Mouse (Mus musculus): ENCODE data around the gene Chil4. TPM values are rescaled to one million over a fixed set of nuclear protein-coding genes. Genes with fewer than 3 reads are reported as not detected.
A peak's percentile ranks its signal among the peaks of the same experiment; 100 is the strongest.
"Not testable (repeated sequence)": the region's sequence is repeated elsewhere in the genome, so short reads cannot be mapped to it uniquely, and the experiment has no call there.

The Chil4 gene
- not detected in 2 replicates for polyA plus RNA-seq (2014; fragmentation: Nextera tagmentation; extraction: Ambion mirVana)

DNA sequence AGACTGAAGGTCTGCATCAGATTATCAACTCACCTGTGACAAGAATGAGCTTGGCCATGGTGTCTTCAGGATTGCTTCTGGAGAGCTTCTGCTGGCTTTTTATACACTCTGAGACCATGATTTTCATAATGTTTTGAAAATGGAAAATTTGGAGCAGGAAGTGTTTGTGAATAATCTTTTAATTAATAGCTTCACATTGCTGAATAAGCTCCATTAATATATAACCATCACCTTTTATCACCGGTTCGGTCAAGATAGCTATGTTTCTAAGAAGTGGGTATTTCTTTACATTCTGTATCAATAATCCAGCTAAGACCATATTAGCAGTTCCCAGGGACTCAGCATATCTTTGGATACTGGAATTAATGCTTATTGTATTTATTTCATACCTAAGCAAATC lies at the start of gene Chil4:
TSS of gene Chil4 (minus strand) at position 101 of the 400 bp plus-strand sequence.
- Histone ChIP-seq H3K4me1 (ENCODE audit: control insufficient read depth, insufficient read depth, low read length) (no peaks in the 10 kb centered on the region), H3K27me3 (ENCODE audit: control insufficient read depth, insufficient read depth, low read length) (no peaks in the 10 kb centered on the region), H3K9ac (replicated peaks; ENCODE audit: low read depth, low read length) (no peak within 1 kb of the TSS), H3K4me3 (ENCODE audit: low read depth, low read length) (no peak within 1 kb of the TSS), H3K9me3 (ENCODE audit: control insufficient read depth, low read depth, low read length) (no peaks in the 10 kb centered on the region), H3K36me3 (ENCODE audit: control insufficient read depth, insufficient read depth, low read length) (no peaks in the 10 kb centered on the region), H3K4me2 (replicated peaks; ENCODE audit: low read depth, low read length) (no peak within 1 kb of the TSS), H3K27ac (ENCODE audit: low read length) (no peak within 1 kb of the TSS)
- no peak for ATAC-seq (ENCODE audit: insufficient number of reproducible peaks, insufficient read depth, low FRiP score, low read depth)
- WGBS: 89% methylated on average over 2 of the region's 2 CpGs

DNA sequence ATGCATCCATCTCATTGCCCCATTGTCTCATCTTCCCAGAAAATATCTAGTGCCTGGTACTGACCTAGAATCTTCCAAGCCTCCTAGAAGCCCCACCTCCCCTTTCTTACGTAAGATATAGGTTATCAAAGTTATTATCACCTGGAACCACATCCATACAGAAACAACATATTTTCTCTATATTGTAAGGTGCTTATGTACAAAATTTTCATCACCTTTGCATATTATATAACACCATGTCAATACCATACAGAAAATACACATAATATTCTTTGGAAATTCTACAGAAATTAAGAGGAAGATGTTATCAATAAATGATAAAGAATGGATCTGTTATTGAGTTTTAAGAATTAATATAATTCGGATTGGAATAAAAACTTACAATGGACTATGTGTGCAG lies 46.5 kb upstream of the Chil4 start:
- H3K9ac ChIP-seq (replicated peaks; ENCODE audit: low read depth, low read length): no peak overlapping the region
- H3K36me3 ChIP-seq (ENCODE audit: control insufficient read depth, insufficient read depth, low read length): no peaks in the 10 kb centered on the region
- ATAC-seq (ENCODE audit: insufficient number of reproducible peaks, insufficient read depth, low FRiP score, low read depth): no peak
- peaks cover 2% of the 10 kb centered on the region; the same call in 1 of the 2 replicates for H3K9me3 ChIP-seq (ENCODE audit: control insufficient read depth, low read depth, low read length)
- no peaks in the 10 kb centered on the region for H3K27me3 ChIP-seq (ENCODE audit: control insufficient read depth, insufficient read depth, low read length)
- 77% methylated on average over 2 of the region's 2 CpGs for WGBS
- H3K4me1 ChIP-seq (ENCODE audit: control insufficient read depth, insufficient read depth, low read length): no peaks in the 10 kb centered on the region
- H3K4me2 ChIP-seq (replicated peaks; ENCODE audit: low read depth, low read length): no peak overlapping the region
- H3K27ac ChIP-seq (ENCODE audit: low read length): no peak overlapping the region
- no peak overlapping the region for H3K4me3 ChIP-seq (ENCODE audit: low read depth, low read length)

DNA sequence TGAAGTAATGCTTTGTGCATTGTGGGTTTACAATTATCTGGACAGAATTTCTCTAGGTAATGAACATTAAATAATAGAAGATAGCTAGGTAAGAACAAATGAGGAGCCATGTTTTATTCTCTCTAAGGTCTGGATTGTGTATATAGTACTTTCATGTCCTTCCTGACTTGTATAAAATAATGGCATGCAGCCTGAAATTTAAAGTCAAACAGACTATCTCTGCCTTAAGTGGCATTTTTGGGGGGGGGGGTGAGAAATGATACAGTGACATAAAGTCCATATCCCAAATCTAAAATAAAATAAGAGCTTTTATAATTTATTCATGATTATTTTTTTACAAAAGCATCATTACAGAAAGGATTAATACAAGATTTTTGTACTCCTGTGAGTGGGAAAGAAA lies 45.5 kb upstream of the Chil4 start:
- no peak for ATAC-seq (ENCODE audit: insufficient number of reproducible peaks, insufficient read depth, low FRiP score, low read depth)
- H3K27ac ChIP-seq (ENCODE audit: low read length): no peak overlapping the region
- H3K9me3 ChIP-seq (ENCODE audit: control insufficient read depth, low read depth, low read length): peaks cover 2% of the 10 kb centered on the region; the same call in 1 of the 2 replicates
- H3K4me1 ChIP-seq (ENCODE audit: control insufficient read depth, insufficient read depth, low read length): no peaks in the 10 kb centered on the region
- H3K4me3 ChIP-seq (ENCODE audit: low read depth, low read length): no peak overlapping the region
- no peak overlapping the region for H3K4me2 ChIP-seq (replicated peaks; ENCODE audit: low read depth, low read length)
- H3K27me3 ChIP-seq (ENCODE audit: control insufficient read depth, insufficient read depth, low read length): no peaks in the 10 kb centered on the region
- H3K9ac ChIP-seq (replicated peaks; ENCODE audit: low read depth, low read length): no peak overlapping the region
- no peaks in the 10 kb centered on the region for H3K36me3 ChIP-seq (ENCODE audit: control insufficient read depth, insufficient read depth, low read length)

- not testable (repeated sequence) for H3K4me2 ChIP-seq (replicated peaks; ENCODE audit: low read depth, low read length); H3K4me3 ChIP-seq (ENCODE audit: low read depth, low read length); ATAC-seq (ENCODE audit: insufficient number of reproducible peaks, insufficient read depth, low FRiP score, low read depth); H3K36me3 ChIP-seq (ENCODE audit: control insufficient read depth, insufficient read depth, low read length); H3K4me1 ChIP-seq (ENCODE audit: control insufficient read depth, insufficient read depth, low read length); H3K27me3 ChIP-seq (ENCODE audit: control insufficient read depth, insufficient read depth, low read length); H3K27ac ChIP-seq (ENCODE audit: low read length); H3K9ac ChIP-seq (replicated peaks; ENCODE audit: low read depth, low read length)
- peaks cover 24% of the 10 kb centered on the region for H3K9me3 ChIP-seq (ENCODE audit: control insufficient read depth, low read depth, low read length)
- WGBS: 88% methylated on average over 11 of the region's 11 CpGs
These were observed 37.8 kb upstream of the Chil4 start for GRCm38 (mm10) chr3:106257076-106257475.

GRCm38 (mm10) chr3:106252719-106253118 lies 33.4 kb upstream of the Chil4 start:
- H3K9ac ChIP-seq (replicated peaks; ENCODE audit: low read depth, low read length): no peak overlapping the region
- no peaks in the 10 kb centered on the region for H3K4me1 ChIP-seq (ENCODE audit: control insufficient read depth, insufficient read depth, low read length)
- no peak for ATAC-seq (ENCODE audit: insufficient number of reproducible peaks, insufficient read depth, low FRiP score, low read depth)
- H3K9me3 ChIP-seq (ENCODE audit: control insufficient read depth, low read depth, low read length): peaks cover 26% of the 10 kb centered on the region
- H3K27ac ChIP-seq (ENCODE audit: low read length): no peak overlapping the region
- no peak overlapping the region for H3K4me3 ChIP-seq (ENCODE audit: low read depth, low read length)
- no peaks in the 10 kb centered on the region for H3K27me3 ChIP-seq (ENCODE audit: control insufficient read depth, insufficient read depth, low read length)
- H3K4me2 ChIP-seq (replicated peaks; ENCODE audit: low read depth, low read length): no peak overlapping the region
- H3K36me3 ChIP-seq (ENCODE audit: control insufficient read depth, insufficient read depth, low read length): no peaks in the 10 kb centered on the region
- WGBS: 76% methylated on average over 6 of the region's 6 CpGs

DNA sequence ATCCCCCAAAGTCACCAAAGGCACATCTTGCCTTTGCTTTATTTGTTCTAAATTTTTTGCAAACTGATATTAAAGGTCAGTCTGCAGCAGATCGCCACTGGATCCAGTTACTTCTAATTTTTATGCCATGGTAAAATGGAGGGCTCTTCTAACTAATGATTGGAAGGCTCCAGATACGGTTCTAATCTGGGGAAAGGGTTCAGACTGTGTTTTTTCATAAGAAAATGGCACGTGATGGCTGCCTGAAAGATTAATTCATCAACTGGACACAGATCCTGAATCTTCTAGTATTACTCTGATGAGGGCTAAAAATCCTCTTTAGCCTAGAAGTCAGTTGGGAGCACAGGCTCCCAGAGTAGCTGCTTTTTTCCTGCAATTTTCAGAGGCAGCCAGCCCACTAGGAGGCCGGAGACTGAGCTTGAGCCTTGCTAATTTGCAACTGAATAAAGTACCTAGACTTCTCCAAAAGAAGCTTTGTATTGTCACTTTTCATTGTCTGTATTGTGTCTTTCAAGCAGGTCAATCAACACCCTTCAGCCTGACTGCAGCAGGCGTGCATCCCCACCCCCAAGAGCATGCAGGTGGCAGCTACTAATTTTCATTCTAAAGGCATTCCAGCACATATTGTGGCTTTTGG lies 31.6 kb upstream of the Chil4 start:
- not testable (repeated sequence) for H3K27ac ChIP-seq (ENCODE audit: low read length); H3K4me1 ChIP-seq (ENCODE audit: control insufficient read depth, insufficient read depth, low read length); H3K4me2 ChIP-seq (replicated peaks; ENCODE audit: low read depth, low read length); H3K9ac ChIP-seq (replicated peaks; ENCODE audit: low read depth, low read length); H3K4me3 ChIP-seq (ENCODE audit: low read depth, low read length); H3K27me3 ChIP-seq (ENCODE audit: control insufficient read depth, insufficient read depth, low read length); ATAC-seq (ENCODE audit: insufficient number of reproducible peaks, insufficient read depth, low FRiP score, low read depth); H3K36me3 ChIP-seq (ENCODE audit: control insufficient read depth, insufficient read depth, low read length)
- WGBS: 75% methylated on average over 5 of the region's 5 CpGs
- peaks cover 19% of the 10 kb centered on the region for H3K9me3 ChIP-seq (ENCODE audit: control insufficient read depth, low read depth, low read length)

GRCm38 (mm10) chr3:106247369-106247768 lies 28.1 kb upstream of the Chil4 start:
- H3K4me3 ChIP-seq (ENCODE audit: low read depth, low read length); H3K4me1 ChIP-seq (ENCODE audit: control insufficient read depth, insufficient read depth, low read length); H3K27me3 ChIP-seq (ENCODE audit: control insufficient read depth, insufficient read depth, low read length); H3K36me3 ChIP-seq (ENCODE audit: control insufficient read depth, insufficient read depth, low read length); H3K4me2 ChIP-seq (replicated peaks; ENCODE audit: low read depth, low read length); ATAC-seq (ENCODE audit: insufficient number of reproducible peaks, insufficient read depth, low FRiP score, low read depth); H3K27ac ChIP-seq (ENCODE audit: low read length); H3K9ac ChIP-seq (replicated peaks; ENCODE audit: low read depth, low read length): not testable (repeated sequence)
- WGBS: 80% methylated on average over 9 of the region's 9 CpGs
- H3K9me3 ChIP-seq (ENCODE audit: control insufficient read depth, low read depth, low read length): peaks cover 12% of the 10 kb centered on the region

DNA sequence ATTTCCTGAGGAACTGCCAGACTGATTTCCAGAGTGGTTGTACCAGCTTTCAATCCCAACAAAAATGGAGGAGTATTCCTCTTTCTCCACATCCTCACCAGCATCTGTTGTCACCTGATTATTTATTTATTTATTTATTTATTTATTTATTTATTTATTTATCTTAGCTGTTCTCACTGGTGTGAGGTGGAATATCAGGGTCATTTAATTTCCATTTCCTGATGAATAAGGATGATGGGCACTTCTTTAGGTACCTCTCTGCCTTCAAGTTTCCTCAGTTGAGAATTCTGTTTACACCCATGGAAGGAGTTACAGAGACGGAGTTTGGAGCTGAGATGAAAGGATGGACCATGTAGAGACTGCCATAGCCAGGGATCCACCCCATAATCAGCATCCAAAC lies 20.9 kb upstream of the Chil4 start:
- not testable (repeated sequence) for H3K27me3 ChIP-seq (ENCODE audit: control insufficient read depth, insufficient read depth, low read length); H3K9me3 ChIP-seq (ENCODE audit: control insufficient read depth, low read depth, low read length); H3K9ac ChIP-seq (replicated peaks; ENCODE audit: low read depth, low read length); H3K4me1 ChIP-seq (ENCODE audit: control insufficient read depth, insufficient read depth, low read length); H3K4me2 ChIP-seq (replicated peaks; ENCODE audit: low read depth, low read length); ATAC-seq (ENCODE audit: insufficient number of reproducible peaks, insufficient read depth, low FRiP score, low read depth); H3K4me3 ChIP-seq (ENCODE audit: low read depth, low read length); H3K36me3 ChIP-seq (ENCODE audit: control insufficient read depth, insufficient read depth, low read length); H3K27ac ChIP-seq (ENCODE audit: low read length)
- 82% methylated on average over 1 of the region's 1 CpGs for whole genome bisulfite sequencing

GRCm38 (mm10) chr3:106239196-106239791 lies 20.0 kb upstream of the Chil4 start:
- Histone ChIP-seq H3K4me2 (replicated peaks; ENCODE audit: low read depth, low read length) (no peak overlapping the region), H3K9me3 (ENCODE audit: control insufficient read depth, low read depth, low read length) (peaks cover 8% of the 10 kb centered on the region; the same call in 1 of the 2 replicates), H3K27ac (ENCODE audit: low read length) (no peak overlapping the region), H3K36me3 (ENCODE audit: control insufficient read depth, insufficient read depth, low read length) (no peaks in the 10 kb centered on the region), H3K4me1 (ENCODE audit: control insufficient read depth, insufficient read depth, low read length) (no peaks in the 10 kb centered on the region), H3K27me3 (ENCODE audit: control insufficient read depth, insufficient read depth, low read length) (no peaks in the 10 kb centered on the region), H3K4me3 (ENCODE audit: low read depth, low read length) (no peak overlapping the region), H3K9ac (replicated peaks; ENCODE audit: low read depth, low read length) (no peak overlapping the region)
- 92% methylated on average over 5 of the region's 5 CpGs for WGBS
- ATAC-seq (ENCODE audit: insufficient number of reproducible peaks, insufficient read depth, low FRiP score, low read depth): 0 out of 2 replicates have a peak, but pooled peaks have one; percentile 33

Data from stomach, embryonic 14.5 days (tissue).